Mouse (Mus musculus) E14TG2a.4 (cell line): ENCODE data around the gene Olfr955.
A peak's percentile ranks its signal among the peaks of the same experiment; 100 is the strongest.

Experiments
- H3K27me3 ChIP-seq: 2 replicates; pipeline ENCODE4 v1.6.1; 2014; ENCODE audit warnings: low read length, control low read depth; ENCODE audit not compliant: insufficient read depth
- H3K36me3 ChIP-seq: 2 replicates; pipeline ENCODE4 v1.6.1; 2014; ENCODE audit warnings: low read length, control low read depth; ENCODE audit not compliant: insufficient read depth
- H3K4me1 ChIP-seq: replicated peaks from 2 replicates; pipeline ENCODE4 v1.6.1; 2014; ENCODE audit warnings: low read depth, low read length, control low read depth
- H3K4me3 ChIP-seq: replicated peaks from 2 replicates; pipeline ENCODE4 v1.5.1; 2014; ENCODE audit warnings: mild to moderate bottlenecking, low read length
- H3K9me3 ChIP-seq: 2 replicates; pipeline ENCODE4 v1.6.1; 2014; ENCODE audit warnings: low read length, control low read depth
- CTCF ChIP-seq: conservative IDR thresholded peaks from 2 replicates; pipeline ENCODE4 v1.5.1; 2014; ENCODE audit warnings: low read length
- NANOG ChIP-seq: IDR thresholded peaks from 2 replicates; pipeline ENCODE4 v1.6.1; 2014; ENCODE audit warnings: borderline replicate concordance, low read length, mixed read lengths
- POU5F1 ChIP-seq: IDR thresholded peaks from 2 replicates; pipeline ENCODE4 v1.6.1; 2014; ENCODE audit warnings: low read length, borderline replicate concordance

Olfr955 gene

DNA sequence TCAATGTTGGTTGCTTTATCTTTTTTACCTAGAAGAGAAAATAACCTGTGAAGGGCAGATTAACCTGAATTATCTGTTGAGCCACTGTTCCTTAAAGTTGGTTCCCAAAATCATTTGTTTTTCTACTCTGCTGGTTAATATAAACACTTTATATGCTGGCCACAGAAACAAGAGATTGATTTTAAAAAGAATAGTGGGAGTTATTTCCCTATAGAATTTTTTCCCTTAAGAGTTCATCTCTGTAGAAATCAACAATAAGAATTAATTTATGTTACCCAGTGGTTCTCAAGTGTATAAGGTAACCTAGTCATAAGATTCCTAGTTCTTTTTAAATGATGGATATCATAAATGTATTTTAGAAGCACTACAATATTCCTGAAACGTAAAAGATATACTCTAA lies at the start of gene Olfr955:
Olfr955 (minus strand) TSS at position 101 of the 400 bp plus-strand sequence.
- Histone ChIP-seq H3K9me3 (no peaks in the 10 kb centered on the region), H3K4me3 (no peak within 1 kb of the TSS), H3K36me3 (no peaks in the 10 kb centered on the region), H3K4me1 (no peaks in the 10 kb centered on the region), H3K27me3 (no peaks in the 10 kb centered on the region)
- TF ChIP-seq POU5F1 (no peak), CTCF (no peak), NANOG (no peak)

- Histone ChIP-seq H3K36me3 (no peaks in the 10 kb centered on the region), H3K27me3 (no peaks in the 10 kb centered on the region), H3K9me3 (no peaks in the 10 kb centered on the region), H3K4me1 (no peaks in the 10 kb centered on the region), H3K4me3 (no peak overlapping the region)
- TF ChIP-seq NANOG (no peak), CTCF (no peak), POU5F1 (no peak)
Observed at GRCm38 (mm10) chr9:39518595-39518994, 46.9 kb upstream of the Olfr955 start.

DNA sequence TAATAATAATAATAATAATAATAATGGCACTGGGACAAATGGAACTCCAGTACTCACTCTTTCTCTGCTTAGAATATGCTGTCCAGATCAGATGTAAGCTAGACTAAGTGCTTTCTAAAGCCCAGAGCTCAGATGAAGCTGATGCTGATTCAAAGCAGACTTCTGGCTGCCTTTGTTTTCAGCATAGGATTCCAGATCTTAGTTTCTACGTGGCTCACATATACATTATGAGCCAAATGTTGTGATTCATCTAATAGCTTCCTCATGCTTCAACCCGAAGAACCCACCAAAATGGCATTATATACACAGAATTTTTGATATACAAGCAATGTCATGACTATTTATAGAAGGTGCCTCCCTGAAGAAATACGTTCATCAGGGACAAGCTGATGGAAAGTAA lies 43.8 kb upstream of the Olfr955 start, which contains the start of gene Olfr957:
Olfr957 (minus strand) TSS at position 279 of the 400 bp plus-strand sequence.
- Histone ChIP-seq H3K4me1 (no peaks in the 10 kb centered on the region), H3K27me3 (no peaks in the 10 kb centered on the region), H3K4me3 (no peak within 1 kb of the TSS), H3K36me3 (no peaks in the 10 kb centered on the region), H3K9me3 (no peaks in the 10 kb centered on the region)
- TF ChIP-seq CTCF: no peak
- no peak for TF ChIP-seq NANOG
- no peak for TF ChIP-seq POU5F1

DNA sequence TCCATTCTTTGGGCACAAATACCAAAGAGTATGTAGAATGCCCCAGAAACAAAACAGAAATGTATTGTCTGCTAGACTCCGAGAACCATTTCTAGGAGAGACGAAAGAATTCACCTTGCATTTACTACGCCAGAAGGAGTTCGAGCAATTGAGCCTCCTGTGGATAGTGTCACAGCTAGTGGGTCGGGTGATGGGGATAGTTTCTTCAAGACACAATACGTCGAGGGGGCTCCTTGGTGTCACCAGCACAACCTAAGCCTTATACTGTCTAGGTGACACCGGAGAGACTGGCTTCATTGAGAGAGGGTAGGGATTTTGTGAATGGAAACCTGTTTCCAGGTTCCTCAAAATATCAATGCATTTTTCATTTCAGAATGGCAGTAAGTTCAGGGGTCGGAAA lies 37.7 kb upstream of the Olfr955 start:
- H3K9me3 ChIP-seq: no peaks in the 10 kb centered on the region
- TF ChIP-seq NANOG (no peak), POU5F1 (no peak), CTCF (no peak)
- H3K36me3 ChIP-seq: no peaks in the 10 kb centered on the region
- no peak overlapping the region for H3K4me3 ChIP-seq
- no peaks in the 10 kb centered on the region for H3K27me3 ChIP-seq
- H3K4me1 ChIP-seq: no peaks in the 10 kb centered on the region

- Histone ChIP-seq H3K36me3 (no peaks in the 10 kb centered on the region), H3K9me3 (no peaks in the 10 kb centered on the region), H3K4me3 (no peak overlapping the region), H3K4me1 (no peaks in the 10 kb centered on the region), H3K27me3 (no peaks in the 10 kb centered on the region)
- TF ChIP-seq CTCF (peak; percentile 54), POU5F1 (no peak)
Observed at GRCm38 (mm10) chr9:39508998-39509397, 37.3 kb upstream of the Olfr955 start.

- no peaks in the 10 kb centered on the region for H3K4me1 ChIP-seq
- H3K9me3 ChIP-seq: no peaks in the 10 kb centered on the region
- no peak within 1 kb of the TSS for H3K4me3 ChIP-seq
- H3K27me3 ChIP-seq: no peaks in the 10 kb centered on the region
- H3K36me3 ChIP-seq: no peaks in the 10 kb centered on the region
- TF ChIP-seq CTCF (no peak), NANOG (no peak), POU5F1 (no peak)
Observed at GRCm38 (mm10) chr9:39493895-39494294, 22.2 kb upstream of the Olfr955 start, which contains the start of gene Olfr44. Gene Olfr44 (minus strand): TSS chr9:39493995.

DNA sequence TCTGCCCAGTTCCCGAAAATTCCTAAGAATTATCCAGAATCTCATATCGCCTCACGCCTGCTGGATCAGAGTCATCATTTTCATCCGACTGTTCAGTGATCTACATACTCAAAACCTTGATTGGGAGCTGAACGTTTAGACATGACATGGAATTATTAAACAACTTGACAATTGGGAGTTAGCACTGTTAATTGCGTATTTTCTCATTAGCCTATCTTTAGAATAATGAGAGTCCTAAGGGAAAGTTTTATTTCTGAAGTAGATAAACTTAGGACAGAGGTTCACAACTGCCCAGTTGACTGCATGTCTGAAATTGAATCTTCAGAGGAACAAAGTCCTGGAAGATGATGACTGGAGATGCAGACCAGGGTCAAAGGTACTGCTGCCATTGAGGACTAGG lies 15.3 kb downstream of the Olfr955 start, which contains the start of gene Olfr954:
Olfr954 (plus strand) TSS at position 301 of the 400 bp plus-strand sequence.
- H3K36me3 ChIP-seq: no peaks in the 10 kb centered on the region
- no peaks in the 10 kb centered on the region for H3K4me1 ChIP-seq
- TF ChIP-seq POU5F1: no peak
- TF ChIP-seq CTCF: no peak
- TF ChIP-seq NANOG: no peak

DNA sequence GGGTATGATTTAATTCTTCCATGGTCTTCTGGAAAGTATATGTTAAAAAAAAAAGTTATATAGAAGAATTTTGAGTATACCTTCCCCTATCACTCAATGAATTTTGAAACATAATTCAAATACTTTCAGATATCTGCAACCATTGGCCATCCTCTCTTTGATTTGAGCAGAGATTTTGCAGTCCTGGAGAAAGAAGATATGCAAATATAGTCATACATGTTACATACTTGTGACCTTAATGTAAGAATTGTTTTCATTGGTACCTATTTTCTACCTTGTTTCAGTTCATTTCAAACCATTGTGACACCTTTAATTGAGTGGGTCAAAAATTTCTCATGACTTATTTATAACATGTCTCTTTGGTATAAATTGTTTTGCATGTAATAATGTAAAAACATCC lies 44.7 kb downstream of the Olfr955 start, which contains the start of gene Olfr952:
Olfr952 (minus strand) TSS at position 101 of the 400 bp plus-strand sequence.
- H3K4me3 ChIP-seq: no peak within 1 kb of the TSS
- TF ChIP-seq POU5F1: no peak
- no peak for TF ChIP-seq CTCF
- TF ChIP-seq NANOG: no peak
- H3K9me3 ChIP-seq: no peaks in the 10 kb centered on the region
- no peaks in the 10 kb centered on the region for H3K27me3 ChIP-seq
- H3K4me1 ChIP-seq: no peaks in the 10 kb centered on the region
- no peaks in the 10 kb centered on the region for H3K36me3 ChIP-seq

More for the DNA sequence above, 15.3 kb downstream of the Olfr955 start, which contains the start of gene Olfr954:
- Histone ChIP-seq H3K27me3 (no peaks in the 10 kb centered on the region), H3K4me3 (no peak within 1 kb of the TSS), H3K9me3 (no peaks in the 10 kb centered on the region)
